8 mouse cellular contexts compared by ENCODE assay signal in the genomic region with DNA sequence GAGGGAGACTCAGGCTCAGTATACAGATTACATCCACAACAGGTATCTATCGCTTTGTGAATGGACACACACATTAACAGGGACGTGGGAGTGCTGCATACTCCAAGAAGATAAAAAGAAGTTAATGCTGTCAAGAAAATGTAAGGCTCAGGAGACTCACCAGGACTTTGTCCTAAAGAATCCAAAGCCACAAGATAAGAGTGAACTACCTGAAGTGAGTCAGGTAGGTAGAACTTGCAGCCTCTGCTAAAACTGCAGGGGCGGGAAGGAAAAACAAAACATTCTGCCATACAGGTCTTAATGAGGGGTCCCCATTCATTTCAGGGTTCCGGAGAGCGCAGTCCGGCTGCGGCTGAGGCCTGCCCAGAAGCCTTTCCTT. TPM values are rescaled to one million over a fixed set of nuclear protein-coding genes. Genes with fewer than 3 reads are reported as not detected.
DNase-seq lines count a peak whose midpoint lies in the region; ATAC-seq and TF ChIP-seq lines count a peak whose summit lies in the region.

No protein-coding gene starts in this region.

- no peaks in the 10 kb centered on the region for H3K9me3 ChIP-seq in embryonic facial prominence, embryonic 12.5 days
- no peaks in the 10 kb centered on the region for H3K9me3 ChIP-seq in intestine, embryonic 14.5 days (ENCODE audit: control insufficient read depth, low read length)

- TF ChIP-seq CTCF in layer of hippocampus, adult 2 months (conservative IDR thresholded peaks at IDR 0.05): no peak

- DNase-seq in layer of hippocampus, adult 2 months (ENCODE audit: low spot score in 2 of 2): no peak
- no peak for DNase-seq in layer of hippocampus, postnatal 36 days
- DNase-seq in intestine, embryonic 14.5 days (ENCODE audit: low spot score): no peak
- no peak for DNase-seq in natural killer cell, adult 2 months (ENCODE audit: low spot score in 2 of 2)
- no peak for DNase-seq in spleen, postnatal 4 days (ENCODE audit: low spot score in 2 of 2)
- no peak for DNase-seq in right cerebral cortex, postnatal 14 days

- no peaks in the 10 kb centered on the region for H3K36me3 ChIP-seq in embryonic facial prominence, embryonic 12.5 days
- no peaks in the 10 kb centered on the region for H3K36me3 ChIP-seq in intestine, embryonic 14.5 days (ENCODE audit: control insufficient read depth, insufficient read depth, low read length)
- peaks cover 3% of the 10 kb centered on the region for H3K36me3 ChIP-seq in myocyte (ENCODE audit: control insufficient read depth, insufficient read depth)

- no peak overlapping the region; the same call in 1 of the 2 replicates for H3K27ac ChIP-seq in layer of hippocampus, adult 2 months
- H3K27ac ChIP-seq in embryonic facial prominence, embryonic 12.5 days: 0 out of 2 replicates have a peak overlapping the region, but pooled peaks have one; percentile 23
- H3K27ac ChIP-seq in intestine, embryonic 14.5 days (ENCODE audit: low read depth): peak overlapping the region; percentile 87

- ATAC-seq in embryonic facial prominence, embryonic 12.5 days (ENCODE audit: insufficient number of reproducible peaks, insufficient read depth, low FRiP score, low TSS enrichment): no peak
- no peak for ATAC-seq in intestine, embryonic 14.5 days (replicated peaks; ENCODE audit: low FRiP score, low TSS enrichment, low read depth)

- H3K9ac ChIP-seq in embryonic facial prominence, embryonic 12.5 days: peak overlapping the region; percentile 94
- H3K9ac ChIP-seq in intestine, embryonic 14.5 days (ENCODE audit: low read length): peak overlapping the region; percentile 93

- H3K27me3 ChIP-seq in embryonic facial prominence, embryonic 12.5 days: no peaks in the 10 kb centered on the region
- H3K27me3 ChIP-seq in intestine, embryonic 14.5 days (replicated peaks; ENCODE audit: control insufficient read depth, insufficient read depth, low read length): no peaks in the 10 kb centered on the region
- no peaks in the 10 kb centered on the region for H3K27me3 ChIP-seq in myocyte (ENCODE audit: control insufficient read depth, insufficient read depth, insufficient read length)

- peak overlapping the region; percentile 90 for H3K4me3 ChIP-seq in layer of hippocampus, adult 2 months
- peak overlapping the region; percentile 97 for H3K4me3 ChIP-seq in embryonic facial prominence, embryonic 12.5 days
- H3K4me3 ChIP-seq in intestine, embryonic 14.5 days (ENCODE audit: low read depth, low read length): peak overlapping the region; percentile 98
- peak overlapping the region; percentile 55 for H3K4me3 ChIP-seq in myocyte

- TF ChIP-seq POLR2A in myocyte (IDR thresholded peaks at IDR 0.05; ENCODE audit: insufficient read length, low read depth): no peak

- H3ac ChIP-seq in myocyte (ENCODE audit: control insufficient read depth, insufficient read length): peak overlapping the region; percentile 45

- 13% methylated on average over 7 of the region's 7 CpGs for WGBS in embryonic facial prominence, embryonic 12.5 days
- WGBS in intestine, embryonic 14.5 days: 6% methylated on average over 7 of the region's 7 CpGs

- H3K4me1 ChIP-seq in embryonic facial prominence, embryonic 12.5 days: peaks cover 32% of the 10 kb centered on the region
- peaks cover 22% of the 10 kb centered on the region for H3K4me1 ChIP-seq in intestine, embryonic 14.5 days (replicated peaks; ENCODE audit: control insufficient read depth, insufficient read depth, low read length)

- peaks cover 57% of the 10 kb centered on the region for H3K79me2 ChIP-seq in myocyte (ENCODE audit: control insufficient read depth, insufficient read depth)

- H3K4me2 ChIP-seq in embryonic facial prominence, embryonic 12.5 days (replicated peaks): peak overlapping the region; percentile 81
- H3K4me2 ChIP-seq in intestine, embryonic 14.5 days (ENCODE audit: low read length): peak overlapping the region; percentile 84
- H3K4me2 ChIP-seq in myocyte (ENCODE audit: low read depth): peak overlapping the region; percentile 96

TF ChIP-seq in myocyte, 11 proteins besides CTCF, POLR2A, EP300 and RAD21:
- TF ChIP-seq USF1 (IDR thresholded peaks at IDR 0.05; ENCODE audit: low read depth): no peak

RNA-seq across cellular contexts. Expression of a gene that starts 23.1 kb away (rescaled TPM):
- total RNA-seq in layer of hippocampus, adult 2 months (2021): 10 to 100 TPM; 29.7 to 32.4 TPM
- total RNA-seq in layer of hippocampus, postnatal 36 days (2021): 10 to 100 TPM; 31.4 to 33.4 TPM
- 49.8 and 63.0 TPM in 2 replicates for polyA plus RNA-seq in embryonic facial prominence, embryonic 12.5 days (2016; fragmentation: Nextera tagmentation; extraction: Ambion mirVana)
- polyA plus RNA-seq in intestine, embryonic 14.5 days (2014; fragmentation: Nextera tagmentation; extraction: Ambion mirVana): 51.9 and 57.4 TPM in 2 replicates
- 46.7 TPM for polyA plus RNA-seq in myocyte (2012; fragmentation: generic; extraction: Trizol)
